Mouse (Mus musculus) ovary, postnatal 36 days (tissue): ENCODE measurements around the gene Eif5.
A peak's percentile ranks its signal among the peaks of the same experiment; 100 is the strongest.

Experiments
- DNase-seq: peaks from one replicate; pipeline ENCODE4 v3.0.0; 2022; ENCODE audit warnings: low spot score, mixed read lengths

Gene Eif5

GRCm38 (mm10) chr12:111563076-111563629 lies 25.3 kb downstream of the Eif5 start:
- DNase-seq = no peak

- no peak for DNase-seq
Measured at GRCm38 (mm10) chr12:111565363-111565762, 27.5 kb downstream of the Eif5 start.

- DNase-seq = no peak
Measured at GRCm38 (mm10) chr12:111568836-111569235, 31.0 kb downstream of the Eif5 start.

- DNase-seq = no peak
Measured at GRCm38 (mm10) chr12:111572406-111572805, 34.6 kb downstream of the Eif5 start.

DNA sequence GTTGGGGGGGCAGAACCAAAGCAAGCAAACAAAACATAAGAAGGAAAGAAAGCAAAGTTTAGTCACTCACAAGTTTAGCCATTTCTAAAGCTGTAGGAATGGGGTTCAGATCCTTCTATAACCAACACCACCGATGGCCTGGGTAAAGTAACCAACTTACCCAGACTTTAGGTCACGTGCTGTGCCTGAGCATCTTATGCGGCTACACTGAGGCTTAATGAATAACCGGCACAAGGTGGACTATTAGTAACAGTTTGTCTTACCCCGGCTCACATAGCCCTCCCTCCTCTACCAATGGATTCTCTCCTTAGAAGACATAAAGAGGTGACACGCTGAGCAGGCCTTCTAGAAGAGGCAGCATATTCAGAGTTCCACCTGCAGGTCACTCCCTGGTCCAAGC lies 35.5 kb downstream of the Eif5 start:
- no peak for DNase-seq

DNA sequence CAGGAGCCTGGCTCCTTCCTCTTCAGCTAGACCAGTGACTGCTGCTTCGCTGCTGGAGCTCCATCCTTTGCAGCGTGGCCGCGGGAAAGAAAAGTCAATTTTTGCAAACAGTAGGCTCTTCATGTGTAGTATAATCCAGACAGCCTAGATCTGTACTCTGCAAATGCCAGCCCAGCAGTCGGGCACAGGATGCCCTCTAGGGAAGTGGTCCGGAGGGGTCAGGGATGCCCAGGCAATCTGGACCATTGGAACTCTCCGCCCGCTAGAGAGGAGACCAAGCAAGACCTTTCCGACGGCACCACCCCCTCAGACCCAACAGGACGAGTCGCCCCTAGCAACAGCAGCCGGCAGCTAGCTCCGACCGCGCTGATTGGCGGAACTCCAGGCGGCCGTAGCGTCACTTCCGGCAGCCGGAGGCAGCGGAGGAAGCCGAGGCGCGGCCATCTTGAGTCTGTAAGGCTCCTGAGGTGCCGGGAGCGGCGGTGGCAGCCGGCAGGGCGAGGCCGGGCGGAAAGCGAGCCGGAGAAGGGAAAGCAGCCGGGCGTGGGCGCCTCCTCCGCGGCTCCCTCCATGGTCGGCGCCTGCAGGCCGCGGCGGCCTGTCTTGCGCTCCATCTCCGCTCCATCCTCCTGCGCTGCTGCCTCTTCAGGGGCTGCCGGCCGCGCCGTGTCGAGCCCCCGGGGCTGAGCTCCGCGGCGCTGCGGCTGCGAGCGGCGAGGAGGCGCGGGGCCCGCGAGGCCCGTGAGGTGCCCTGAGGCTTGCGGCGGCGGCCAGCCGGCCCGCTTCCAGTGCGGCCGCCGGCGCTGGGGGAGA lies 36.5 kb downstream of the Eif5 start, which contains the start of gene Mark3:
Gene Mark3, plus strand, starts transcription at position 450 of the 813 bp plus-strand sequence.
- DNase-seq = peak; percentile 97

GRCm38 (mm10) chr12:111574887-111575838 lies 37.3 kb downstream of the Eif5 start:
- DNase-seq = peak; percentile 45

DNA sequence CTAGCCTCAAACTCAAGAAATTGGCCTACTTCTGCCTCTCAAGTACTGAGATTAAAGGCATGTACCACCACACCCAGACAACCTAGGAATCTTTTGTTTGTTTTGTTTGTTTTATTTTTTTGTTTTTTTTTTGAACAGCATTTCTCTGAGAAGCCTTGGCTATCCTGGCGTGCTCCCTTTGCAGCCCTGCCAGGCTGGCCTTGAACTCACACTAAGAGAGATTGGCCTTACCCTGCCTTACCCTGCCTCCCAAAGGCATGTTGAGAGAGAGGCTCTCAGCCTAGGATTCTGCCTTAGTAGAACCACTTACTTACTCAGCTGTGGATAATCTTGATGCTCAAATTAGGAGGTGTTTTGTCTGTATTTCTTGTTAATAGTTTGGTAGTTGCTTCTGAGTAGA lies 45.2 kb downstream of the Eif5 start:
- no peak for DNase-seq

- no peak for DNase-seq
Measured at GRCm38 (mm10) chr12:111584401-111584800, 46.6 kb downstream of the Eif5 start.

- no peak for DNase-seq
Measured at GRCm38 (mm10) chr12:111587252-111587651, 49.4 kb downstream of the Eif5 start.

DNA sequence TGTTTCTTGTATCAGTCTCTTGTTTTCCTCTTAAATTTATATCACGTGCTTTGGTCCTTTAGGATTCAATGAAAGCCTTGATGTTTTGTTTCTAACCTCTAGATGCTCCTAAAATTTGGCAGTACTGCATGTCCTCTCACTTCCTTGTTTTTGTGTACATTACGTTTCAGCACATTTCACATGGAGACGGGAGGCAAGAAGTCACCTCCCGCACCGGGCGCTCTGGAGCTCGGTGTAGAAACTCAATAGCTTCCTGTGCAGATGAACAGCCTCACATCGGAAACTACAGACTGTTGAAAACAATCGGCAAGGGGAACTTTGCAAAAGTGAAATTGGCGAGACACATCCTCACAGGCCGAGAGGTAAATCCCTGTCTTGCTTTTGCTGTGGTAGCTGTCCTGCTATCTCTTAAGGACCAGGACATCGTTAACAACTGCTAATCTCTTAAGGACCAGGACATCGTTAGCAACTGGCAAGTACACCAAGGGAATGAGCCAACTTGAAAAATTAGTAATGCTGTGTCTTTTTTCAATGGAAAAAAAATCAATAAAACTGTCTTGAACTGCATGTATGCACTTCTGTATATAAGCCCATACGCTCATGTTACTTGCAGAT lies 54.7 kb downstream of the Eif5 start:
- DNase-seq = no peak

GRCm38 (mm10) chr12:111593775-111594174 lies 56.0 kb downstream of the Eif5 start:
- DNase-seq = no peak
